8 mouse cellular contexts compared by ENCODE assay signal in the genomic region with DNA sequence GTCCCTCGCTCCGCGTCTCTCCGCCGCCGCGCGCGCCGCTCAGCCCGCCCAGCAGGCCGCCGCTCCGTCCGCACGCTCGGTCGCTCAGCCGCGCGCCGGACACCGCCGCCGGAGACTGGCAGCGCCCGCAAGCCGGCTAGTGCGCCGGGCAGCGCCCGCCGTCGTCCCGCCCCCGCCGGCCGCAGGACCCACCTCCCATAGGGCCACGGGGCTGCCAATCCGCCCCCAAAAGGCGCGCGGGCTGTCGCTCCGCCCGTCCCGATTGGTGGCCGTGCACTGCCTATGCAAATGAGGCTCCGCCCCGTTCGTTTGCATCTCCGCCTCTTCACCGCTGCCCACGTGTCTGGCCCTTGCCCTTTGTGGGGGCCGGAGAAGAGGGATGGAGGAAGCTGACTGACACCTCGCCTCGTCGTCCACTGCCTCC. TPM values are rescaled to one million over a fixed set of nuclear protein-coding genes. Genes with fewer than 3 reads are reported as not detected.
DNase-seq lines count a peak whose midpoint lies in the region; ATAC-seq lines count a peak whose summit lies in the region.

No protein-coding gene starts in this region.

- intact Hi-C loops in gastrocnemius, postnatal 14 days (cut with DNase I; ENCODE audit: low total_unique reads): loop anchor here (5.0 kb wide), 1 partner anchor 36 kb away; no protein-coding TSS in a partner anchor

- ATAC-seq in inflammation-experienced regulatory T-cells, adult 6 months: peak; percentile 95
- ATAC-seq in megakaryocyte progenitor cell, adult 5-6 weeks (replicated peaks; ENCODE audit: poor library complexity): peak; percentile 98

- DNase-seq in adrenal gland, adult 18-20 months (ENCODE audit: low spot score in 2 of 2): peak; percentile 99 to 100
- DNase-seq in embryo, embryonic 10.5 days (ENCODE audit: low spot score): peak; percentile 99
- DNase-seq in gastrocnemius, postnatal 14 days: peak; percentile 98
- DNase-seq in left cerebral cortex, adult 9 months (ENCODE audit: low spot score in 2 of 2): peak; percentile 89 to 97
- DNase-seq in right cerebral cortex, postnatal 10 days (ENCODE audit: low spot score in 2 of 2): peak; percentile 97
- peak; percentile 98 for DNase-seq in urinary bladder, postnatal 14 days (ENCODE audit: low spot score)

RNA-seq across cellular contexts. Expression of gene Fkbp5, which starts 31.3 kb away (rescaled TPM):
- 100 to 1,000 TPM; 111 to 112 TPM for total RNA-seq in adrenal gland, adult 18-20 months (2021)
- total RNA-seq in gastrocnemius, postnatal 14 days (2021): 100 to 1,000 TPM in 1 of 2 experiments, 1 to 10 TPM in 1; 9.2 to 104 TPM
- 10 to 100 TPM; 19.3 to 24.5 (median 20.4) TPM for polyA plus RNA-seq in inflammation-experienced regulatory T-cells, adult 6 months (2017; shearing (Covaris generic))
- 25.8 and 30.0 TPM in 2 replicates for total RNA-seq in megakaryocyte progenitor cell, adult 5-6 weeks (2015)
- 40.2 and 58.9 TPM in 2 replicates for total RNA-seq in megakaryocyte progenitor cell, adult 5-6 weeks (2017)

RNA-seq across cellular contexts. Expression of gene Armc12, which starts 44.6 kb away (rescaled TPM):
- not detected for total RNA-seq in adrenal gland, adult 18-20 months (2021)
- not detected for total RNA-seq in gastrocnemius, postnatal 14 days (2021)
- under 1 TPM in 2 of 3 experiments, not detected in 1; 0.46 to 0.78 TPM for polyA plus RNA-seq in inflammation-experienced regulatory T-cells, adult 6 months (2017; shearing (Covaris generic))
- not detected in 2 replicates for total RNA-seq in megakaryocyte progenitor cell, adult 5-6 weeks (2015)
- not detected in 2 replicates for total RNA-seq in megakaryocyte progenitor cell, adult 5-6 weeks (2017)

Comparison
In these comparisons a context has a peak if more than half of its experiments do, and no peak if none do; other contexts are left out.
1. Peak in every context shown above with its lines: DNase-seq and ATAC-seq.